ENCODE assay signal across 8 mouse cellular contexts in the genomic region with DNA sequence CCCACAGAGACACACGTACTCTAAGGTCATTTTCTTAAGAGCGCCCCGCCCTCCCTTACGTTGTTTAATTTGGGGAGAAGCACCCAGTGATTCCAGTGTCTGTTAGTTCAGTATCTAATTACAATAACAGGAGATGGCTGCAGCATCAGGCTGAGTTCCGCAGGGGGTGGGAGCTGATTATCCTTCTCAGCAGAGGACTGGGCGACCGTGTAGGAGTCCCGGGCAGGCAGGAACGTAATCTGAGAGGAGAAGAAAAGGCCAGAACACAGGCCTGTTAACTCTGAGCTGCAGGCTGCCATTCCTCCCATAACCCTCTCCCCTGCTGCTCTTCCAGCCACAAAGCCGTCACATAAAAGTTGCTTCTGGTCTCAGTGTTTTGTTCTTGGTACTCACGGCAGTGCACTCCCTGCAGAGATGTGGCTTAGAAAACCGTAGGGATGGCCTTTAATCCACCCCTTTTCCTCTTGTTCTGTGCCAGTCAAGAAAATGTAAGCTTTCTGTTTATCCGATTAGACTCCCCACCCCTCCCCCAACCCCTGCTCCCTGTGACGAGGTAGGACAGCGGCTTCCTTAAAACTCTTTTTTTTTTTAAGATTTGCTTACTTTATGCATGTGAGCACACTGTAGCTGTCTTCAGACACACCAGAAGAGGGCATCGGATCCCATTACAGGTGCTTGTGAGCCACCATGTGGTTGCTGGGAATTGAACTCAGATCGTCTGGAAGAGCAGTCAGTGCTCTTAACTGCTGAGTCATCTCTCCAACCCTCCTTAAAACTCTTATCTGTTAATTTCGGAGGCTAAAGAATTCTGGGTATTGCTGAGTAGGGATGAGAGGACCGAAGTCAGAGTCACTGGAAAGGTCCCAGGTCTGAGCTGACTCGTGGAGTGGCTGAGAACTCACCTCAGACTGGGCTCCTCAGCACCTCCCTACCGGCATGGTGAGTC.
A peak's percentile ranks its signal among the peaks of the same experiment; 100 is the strongest.
DNase-seq lines count a peak whose midpoint lies in the region; ATAC-seq and TF ChIP-seq lines count a peak whose summit lies in the region.

No protein-coding gene starts in this region.

- no peaks in the 10 kb centered on the region for H3K4me1 ChIP-seq in MEL (ENCODE audit: control insufficient read depth in 1 of 2, insufficient read depth in 2 of 2, low read length in 2 of 2)
- H3K4me1 ChIP-seq in forebrain, embryonic 12.5 days, result peaks cover 22% of the 10 kb centered on the region
- H3K4me1 ChIP-seq in intestine, embryonic 14.5 days (replicated peaks; ENCODE audit: control insufficient read depth, insufficient read depth, low read length), result peaks cover 18% of the 10 kb centered on the region
- H3K4me1 ChIP-seq in midbrain, embryonic 12.5 days, result peaks cover 19% of the 10 kb centered on the region

- H3K9ac ChIP-seq in MEL (ENCODE audit: control insufficient read depth, low read depth, low read length, poor library complexity, severe bottlenecking), result peak overlapping the region; percentile 90
- H3K9ac ChIP-seq in forebrain, embryonic 12.5 days, result peak overlapping the region; percentile 29; the same call in 1 of the 2 replicates
- peak overlapping the region; percentile 30; the same call in 1 of the 2 replicates for H3K9ac ChIP-seq in intestine, embryonic 14.5 days (ENCODE audit: low read length)
- no peak overlapping the region; the same call in 1 of the 2 replicates for H3K9ac ChIP-seq in midbrain, embryonic 12.5 days (replicated peaks)

- ATAC-seq in forebrain, embryonic 12.5 days (ENCODE audit: low FRiP score), result peak; percentile 62
- ATAC-seq in intestine, embryonic 14.5 days (replicated peaks; ENCODE audit: low FRiP score, low TSS enrichment, low read depth), result no peak
- ATAC-seq in midbrain, embryonic 12.5 days (ENCODE audit: low FRiP score, low read depth), result peak; percentile 82

- TF ChIP-seq CTCF in MEL (IDR thresholded peaks at IDR 0.05 in 2 of 3, conservative IDR thresholded peaks at IDR 0.05 in 1 of 3; ENCODE audit: control insufficient read depth in 1 of 3, insufficient read depth in 1 of 3, low read depth in 2 of 3, low read length in 3 of 3, poor library complexity in 1 of 3, severe bottlenecking in 1 of 3), result peak in 2 of 3 experiments; percentile 3 to 32; a peak in 2 of 6 replicates

- DNase-seq in CD8-positive naive resting alpha-beta T cell, adult 2 months (ENCODE audit: low read depth in 2 of 2, low spot score in 2 of 2), result peak; percentile 23 to 39
- DNase-seq in MEL (ENCODE audit: low read depth, low spot score), result peak; percentile 90
- DNase-seq in intestine, embryonic 14.5 days (ENCODE audit: low spot score), result no peak
- no peak for DNase-seq in right cerebral cortex, adult 18-20 months
- no peak for DNase-seq in spleen, adult 12 weeks (ENCODE audit: low spot score)
- DNase-seq in left cerebral cortex, adult 11 months (ENCODE audit: low spot score), result no peak

- peak overlapping the region; percentile 64 to 85 for H3K4me3 ChIP-seq in MEL (ENCODE audit: control insufficient read depth in 1 of 2, insufficient read depth in 1 of 2, low read depth in 2 of 2, low read length in 2 of 2)
- H3K4me3 ChIP-seq in forebrain, embryonic 12.5 days (replicated peaks), result peak overlapping the region; percentile 27
- peak overlapping the region; percentile 20 for H3K4me3 ChIP-seq in intestine, embryonic 14.5 days (ENCODE audit: low read depth, low read length)
- H3K4me3 ChIP-seq in midbrain, embryonic 12.5 days, result peak overlapping the region; percentile 17; the same call in 1 of the 2 replicates

- H3K4me2 ChIP-seq in forebrain, embryonic 12.5 days, result peak overlapping the region; percentile 49
- H3K4me2 ChIP-seq in intestine, embryonic 14.5 days (ENCODE audit: low read length), result peak overlapping the region; percentile 45
- peak overlapping the region; percentile 50 for H3K4me2 ChIP-seq in midbrain, embryonic 12.5 days (replicated peaks)

- peak overlapping the region; percentile 87 for H3K27ac ChIP-seq in MEL (ENCODE audit: control insufficient read depth, low read depth, low read length)
- peak overlapping the region; percentile 69 for H3K27ac ChIP-seq in forebrain, embryonic 12.5 days
- H3K27ac ChIP-seq in intestine, embryonic 14.5 days (ENCODE audit: low read depth), result peak overlapping the region; percentile 59; the same call in 1 of the 2 replicates
- H3K27ac ChIP-seq in midbrain, embryonic 12.5 days (replicated peaks), result peak overlapping the region; percentile 67

- H3K9me3 ChIP-seq in MEL (replicated peaks; ENCODE audit: insufficient read depth, low read length), result no peaks in the 10 kb centered on the region
- no peaks in the 10 kb centered on the region for H3K9me3 ChIP-seq in forebrain, embryonic 12.5 days
- no peaks in the 10 kb centered on the region for H3K9me3 ChIP-seq in intestine, embryonic 14.5 days (ENCODE audit: control insufficient read depth, low read length)
- H3K9me3 ChIP-seq in midbrain, embryonic 12.5 days, result no peaks in the 10 kb centered on the region

- H3K27me3 ChIP-seq in MEL (ENCODE audit: control insufficient read depth in 1 of 2, insufficient read depth in 2 of 2, low read length in 2 of 2), result no peaks in the 10 kb centered on the region
- peaks cover 3% of the 10 kb centered on the region; the same call in 1 of the 2 replicates for H3K27me3 ChIP-seq in forebrain, embryonic 12.5 days
- H3K27me3 ChIP-seq in intestine, embryonic 14.5 days (replicated peaks; ENCODE audit: control insufficient read depth, insufficient read depth, low read length), result no peaks in the 10 kb centered on the region
- peaks cover 49% of the 10 kb centered on the region for H3K27me3 ChIP-seq in midbrain, embryonic 12.5 days

- TF ChIP-seq RAD21 in MEL (IDR thresholded peaks at IDR 0.05; ENCODE audit: low read depth, low read length), result no peak

- 2% methylated on average over 21 of the region's 21 CpGs for WGBS in forebrain, embryonic 12.5 days
- 10% methylated on average over 21 of the region's 21 CpGs for WGBS in intestine, embryonic 14.5 days
- 2% methylated on average over 21 of the region's 21 CpGs for WGBS in midbrain, embryonic 12.5 days

- peaks cover 12% of the 10 kb centered on the region for H3K79me2 ChIP-seq in MEL (ENCODE audit: control insufficient read depth, insufficient read depth, low read length, poor library complexity)

- peaks cover 0 to 5% of the 10 kb centered on the region in 2 experiments; a peak in 2 of 4 replicates for H3K36me3 ChIP-seq in MEL (ENCODE audit: control insufficient read depth in 1 of 2, insufficient read depth in 2 of 2, low read length in 2 of 2)
- H3K36me3 ChIP-seq in forebrain, embryonic 12.5 days (replicated peaks), result no peaks in the 10 kb centered on the region
- H3K36me3 ChIP-seq in intestine, embryonic 14.5 days (ENCODE audit: control insufficient read depth, insufficient read depth, low read length), result no peaks in the 10 kb centered on the region
- no peaks in the 10 kb centered on the region for H3K36me3 ChIP-seq in midbrain, embryonic 12.5 days

- peak; percentile 19 to 89; a peak in 2 of 4 replicates for TF ChIP-seq POLR2A in MEL (IDR thresholded peaks at IDR 0.05; ENCODE audit: control insufficient read depth in 1 of 2, insufficient read depth in 1 of 2, low read depth in 1 of 2, low read length in 2 of 2, poor library complexity in 1 of 2)

- TF ChIP-seq EP300 in MEL (IDR thresholded peaks at IDR 0.05; ENCODE audit: low read depth in 1 of 2, low read length in 2 of 2), result peak in 1 of 2 experiments; percentile 17; a peak in 1 of 4 replicates

TF ChIP-seq in MEL, 35 proteins besides CTCF, POLR2A, EP300 and RAD21:
- TF ChIP-seq SIN3A (IDR thresholded peaks at IDR 0.05; ENCODE audit: low read length) (peak; percentile 64), TBP (IDR thresholded peaks at IDR 0.05; ENCODE audit: low read depth, low read length) (peak; percentile 83), TAL1 (IDR thresholded peaks at IDR 0.05; ENCODE audit: low read length) (no peak), ETS1 (IDR thresholded peaks at IDR 0.05; ENCODE audit: low read depth, low read length) (peak; percentile 80), NELFE (IDR thresholded peaks at IDR 0.05; ENCODE audit: low read depth, low read length) (peak; percentile 69), MAX (IDR thresholded peaks at IDR 0.05; ENCODE audit: low read length) (peak; percentile 33; the same call in 1 of the 2 replicates), BHLHE40 (IDR thresholded peaks at IDR 0.05; ENCODE audit: borderline replicate concordance, low read depth, low read length) (peak; percentile 49; the same call in 1 of the 2 replicates), HCFC1 (IDR thresholded peaks at IDR 0.05; ENCODE audit: low read depth, low read length) (peak; percentile 59; the same call in 1 of the 2 replicates), MYB (IDR thresholded peaks at IDR 0.05; ENCODE audit: low read depth, low read length) (no peak), MYC (IDR thresholded peaks at IDR 0.05; ENCODE audit: low read depth, low read length) (peak; percentile 61), ZC3H11A (IDR thresholded peaks at IDR 0.05; ENCODE audit: low read depth, low read length) (no peak), USF2 (IDR thresholded peaks at IDR 0.05; ENCODE audit: borderline replicate concordance in 1 of 2, insufficient read depth in 1 of 2, low read depth in 1 of 2, low read length in 2 of 2) (no peak), POLR2AphosphoS5 (IDR thresholded peaks at IDR 0.05; ENCODE audit: borderline replicate concordance, low read depth, low read length) (no peak), MXI1 (IDR thresholded peaks at IDR 0.05; ENCODE audit: low read depth, low read length) (peak; percentile 45), MEF2A (IDR thresholded peaks at IDR 0.05; ENCODE audit: extremely low read depth, insufficient replicate concordance, low read depth, low read length, poor library complexity, severe bottlenecking) (no peak), USF1 (IDR thresholded peaks at IDR 0.05; ENCODE audit: low read depth, low read length) (no peak), GABPA (IDR thresholded peaks at IDR 0.05; ENCODE audit: low read depth, low read length) (peak; percentile 87), ZMIZ1 (IDR thresholded peaks at IDR 0.05; ENCODE audit: low read depth, low read length) (peak; percentile 42; the same call in 1 of the 2 replicates), MAFK (IDR thresholded peaks at IDR 0.05; ENCODE audit: borderline replicate concordance, low read depth, low read length) (peak; percentile 94), CHD2 (IDR thresholded peaks at IDR 0.05; ENCODE audit: low read length) (peak; percentile 45), ZNF384 (IDR thresholded peaks at IDR 0.05; ENCODE audit: low read depth, low read length) (peak; percentile 86), JUND (IDR thresholded peaks at IDR 0.05; ENCODE audit: low read depth, low read length) (0 out of 2 replicates have a peak, but pooled peaks have one; percentile 12), RCOR1 (IDR thresholded peaks at IDR 0.05; ENCODE audit: low read depth, low read length) (0 out of 2 replicates have a peak, but pooled peaks have one; percentile 8), GATA1 (IDR thresholded peaks at IDR 0.05; ENCODE audit: low read depth, low read length) (peak; percentile 70)

Comparison
In these comparisons a context has a peak if more than half of its experiments do, and no peak if none do; other contexts are left out.
1. DNase-seq: peak in CD8-positive naive resting alpha-beta T cell, adult 2 months (2 of 2) and MEL (single experiment); none in intestine, embryonic 14.5 days (single experiment), right cerebral cortex, adult 18-20 months (single experiment), spleen, adult 12 weeks (single experiment) and left cerebral cortex, adult 11 months (single experiment).
2. H3K4me3 ChIP-seq: peak in every context shown above with its lines; median percentile 74 in MEL; 27 in forebrain, embryonic 12.5 days; 20 in intestine, embryonic 14.5 days; 17 in midbrain, embryonic 12.5 days.
3. Peak in every context shown above with its lines, with median percentiles within 50 percentile points of each other: H3K27ac ChIP-seq and H3K4me2 ChIP-seq.